Mouse (Mus musculus): Measurements from ENCODE around the gene Grin2c. TPM values are rescaled to one million over a fixed set of nuclear protein-coding genes. Genes with fewer than 3 reads are reported as not detected.
A peak's percentile ranks its signal among the peaks of the same experiment; 100 is the strongest.

The Grin2c gene
- polyA plus RNA-seq, 1 experiment from 2014 or later, result not detected

DNA sequence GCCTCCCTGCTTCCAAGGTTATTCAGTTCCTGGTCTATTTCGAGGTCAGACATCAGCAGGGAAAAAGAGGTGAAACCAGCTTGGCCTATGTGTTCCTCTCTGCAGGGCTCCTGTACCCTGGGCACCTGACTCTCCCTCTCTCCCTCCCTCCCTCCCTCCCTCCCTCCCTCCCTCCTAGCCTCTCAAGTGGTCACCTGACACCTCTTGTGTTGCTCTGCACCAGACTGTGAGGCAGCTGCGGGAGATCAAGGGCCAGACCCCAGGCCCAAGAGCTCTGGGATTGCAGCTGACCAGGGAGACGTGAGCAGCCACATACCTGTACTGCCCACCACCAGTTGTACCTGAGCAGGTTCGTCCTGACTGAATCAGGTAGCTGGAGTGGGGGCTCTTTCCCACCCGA lies 51.9 kb downstream of the Grin2c start:
- no peak for ATAC-seq (ENCODE audit: insufficient number of reproducible peaks, low FRiP score, low TSS enrichment, low read depth)
- Histone ChIP-seq H3K27ac (replicated peaks) (no peak overlapping the region), H3K27me3 (no peaks in the 10 kb centered on the region), H3K4me1 (peaks cover 30% of the 10 kb centered on the region), H3K4me2 (replicated peaks) (no peak overlapping the region), H3K4me3 (replicated peaks) (no peak overlapping the region), H3K9ac (no peak overlapping the region), H3K36me3 (0 out of 2 replicates have a peak, but pooled peaks cover 3% of the 10 kb centered on the region), H3K9me3 (replicated peaks) (no peaks in the 10 kb centered on the region)
- 50% methylated on average over 5 of the region's 5 CpGs for WGBS

DNA sequence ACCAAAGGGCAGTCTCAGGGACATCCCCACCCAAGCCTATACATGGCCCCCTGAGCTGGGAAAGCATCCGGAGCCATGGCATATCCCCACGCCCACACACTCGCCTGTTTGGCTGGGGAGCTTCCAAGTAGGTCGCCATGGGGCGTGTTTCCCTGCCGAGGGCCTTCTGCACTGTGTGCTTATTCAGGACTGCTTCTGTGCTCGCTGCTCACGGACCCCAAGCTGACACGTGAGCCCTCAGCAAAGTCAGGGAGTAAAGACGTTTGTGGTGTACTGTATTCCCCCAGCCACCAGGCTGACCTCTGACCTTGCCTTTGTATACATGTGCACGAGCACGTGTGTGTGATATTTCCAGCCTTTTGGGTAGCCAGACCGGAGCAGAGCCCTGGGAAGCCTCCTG lies 54.9 kb downstream of the Grin2c start:
- Histone ChIP-seq H3K4me2 (replicated peaks) (no peak overlapping the region), H3K36me3 (peaks cover 7% of the 10 kb centered on the region), H3K4me3 (replicated peaks) (no peak overlapping the region), H3K27me3 (no peaks in the 10 kb centered on the region), H3K4me1 (peaks cover 6% of the 10 kb centered on the region), H3K27ac (replicated peaks) (no peak overlapping the region), H3K9ac (no peak overlapping the region), H3K9me3 (replicated peaks) (no peaks in the 10 kb centered on the region)
- 46% methylated on average over 13 of the region's 13 CpGs for WGBS
- ATAC-seq (ENCODE audit: insufficient number of reproducible peaks, low FRiP score, low TSS enrichment, low read depth), result no peak

DNA sequence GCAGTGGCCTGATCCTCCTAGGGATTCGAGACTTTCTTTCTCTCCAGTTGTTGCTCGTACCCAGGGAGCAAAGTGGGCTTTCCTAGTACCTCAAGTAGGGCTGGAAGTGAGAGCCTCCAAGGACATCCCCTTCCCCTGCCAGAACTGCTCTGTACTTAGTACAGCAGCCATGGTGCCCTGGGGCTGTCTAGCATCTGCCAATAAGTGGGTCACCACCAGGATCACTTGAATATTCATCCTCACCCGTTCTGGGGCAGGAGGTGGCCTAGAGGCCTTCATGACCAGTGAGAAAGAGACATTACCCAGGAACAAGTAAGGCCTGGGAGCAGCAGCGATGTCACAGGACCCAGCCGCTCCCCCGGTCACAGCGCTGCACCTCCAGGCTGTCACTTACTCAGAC lies 57.1 kb downstream of the Grin2c start:
- no peaks in the 10 kb centered on the region for H3K9me3 ChIP-seq (replicated peaks)
- H3K27me3 ChIP-seq, result no peaks in the 10 kb centered on the region
- H3K27ac ChIP-seq (replicated peaks), result no peak overlapping the region
- H3K4me1 ChIP-seq, result peaks cover 6% of the 10 kb centered on the region; the same call in 1 of the 2 replicates
- H3K4me2 ChIP-seq (replicated peaks), result no peak overlapping the region
- no peak overlapping the region for H3K9ac ChIP-seq
- WGBS, result 69% methylated on average over 7 of the region's 7 CpGs
- no peak for ATAC-seq (ENCODE audit: insufficient number of reproducible peaks, low FRiP score, low TSS enrichment, low read depth)
- no peak overlapping the region for H3K4me3 ChIP-seq (replicated peaks)
- peaks cover 29% of the 10 kb centered on the region for H3K36me3 ChIP-seq

DNA sequence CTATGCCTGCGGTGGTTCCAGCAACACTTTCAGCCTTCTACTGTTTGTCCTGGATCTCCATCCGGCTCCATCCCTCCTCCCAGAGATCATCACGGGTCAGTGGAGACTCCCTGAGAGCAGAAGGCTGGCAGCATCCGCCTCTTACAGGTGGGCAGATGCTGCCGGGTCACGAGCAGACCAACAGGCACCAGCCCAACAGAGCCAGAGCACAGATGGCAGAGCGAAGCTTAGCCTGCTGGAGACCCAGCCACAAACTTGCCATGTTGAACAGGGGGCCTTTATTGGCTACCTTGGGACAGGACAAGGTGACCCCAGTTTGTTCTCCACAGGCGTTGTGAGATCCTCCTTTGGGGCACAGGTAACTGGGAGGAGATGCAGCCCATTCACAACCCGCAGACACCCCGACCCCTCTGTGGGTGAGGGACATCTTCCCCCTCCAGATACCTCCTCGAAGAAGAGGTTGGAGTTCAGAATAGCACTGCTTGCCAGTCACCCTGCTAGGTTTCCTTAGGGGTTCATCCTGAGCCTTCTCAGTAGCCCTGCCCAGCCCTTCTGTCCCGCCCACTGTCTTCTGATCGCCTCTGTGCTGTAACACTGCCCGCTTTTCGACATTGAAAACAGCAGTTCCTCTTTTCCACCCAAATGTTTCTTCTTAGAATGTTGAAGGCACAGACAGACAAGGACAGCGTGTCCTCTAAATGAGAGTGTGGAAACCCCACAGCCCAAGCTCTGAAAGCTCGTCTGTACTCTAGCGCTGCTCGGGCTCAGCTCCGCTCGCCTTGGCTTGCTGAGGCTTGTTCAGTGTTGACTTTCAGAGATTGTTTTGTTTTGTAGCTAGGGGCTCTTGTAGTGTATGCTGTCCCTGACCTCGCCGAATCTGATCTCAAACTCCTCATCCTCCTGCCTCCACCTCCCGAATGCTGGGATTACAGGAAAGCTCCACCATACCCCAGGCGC lies 58.0 kb downstream of the Grin2c start:
- Histone ChIP-seq H3K27me3 (no peaks in the 10 kb centered on the region), H3K36me3 (peaks cover 34% of the 10 kb centered on the region), H3K27ac (replicated peaks) (no peak overlapping the region), H3K9ac (no peak overlapping the region), H3K4me1 (peaks cover 6% of the 10 kb centered on the region; the same call in 1 of the 2 replicates), H3K4me3 (replicated peaks) (no peak overlapping the region), H3K4me2 (replicated peaks) (no peak overlapping the region), H3K9me3 (replicated peaks) (no peaks in the 10 kb centered on the region)
- ATAC-seq (ENCODE audit: insufficient number of reproducible peaks, low FRiP score, low TSS enrichment, low read depth), result no peak
- 64% methylated on average over 25 of the region's 25 CpGs for WGBS

DNA sequence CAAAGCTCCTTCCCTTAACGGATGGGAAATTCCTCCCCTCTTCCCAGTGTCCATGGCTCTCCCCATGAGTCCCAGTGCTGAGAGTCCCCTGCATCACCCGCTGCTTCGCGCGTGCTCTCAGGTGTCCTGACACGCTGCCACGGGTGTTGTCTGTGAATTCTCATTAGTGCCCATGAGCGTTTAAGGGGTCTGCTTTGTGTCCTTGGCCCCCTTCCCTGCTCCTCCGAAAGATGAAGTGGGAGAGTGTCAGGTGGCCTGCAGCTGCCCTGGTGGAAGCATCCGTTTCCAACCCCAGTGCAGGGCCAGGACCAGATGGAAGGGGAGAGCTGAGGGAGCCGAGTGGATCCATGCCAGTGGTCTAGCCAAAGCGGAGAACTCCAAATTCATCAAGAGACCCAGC lies 58.9 kb downstream of the Grin2c start:
- peaks cover 35% of the 10 kb centered on the region for H3K36me3 ChIP-seq
- H3K4me2 ChIP-seq (replicated peaks), result no peak overlapping the region
- no peaks in the 10 kb centered on the region; the same call in 1 of the 2 replicates for H3K27me3 ChIP-seq
- H3K4me3 ChIP-seq (replicated peaks), result no peak overlapping the region
- H3K9ac ChIP-seq, result no peak overlapping the region
- no peaks in the 10 kb centered on the region for H3K9me3 ChIP-seq (replicated peaks)
- 83% methylated on average over 12 of the region's 12 CpGs for WGBS
- peaks cover 6% of the 10 kb centered on the region; the same call in 1 of the 2 replicates for H3K4me1 ChIP-seq
- no peak for ATAC-seq (ENCODE audit: insufficient number of reproducible peaks, low FRiP score, low TSS enrichment, low read depth)
- no peak overlapping the region for H3K27ac ChIP-seq (replicated peaks)

DNA sequence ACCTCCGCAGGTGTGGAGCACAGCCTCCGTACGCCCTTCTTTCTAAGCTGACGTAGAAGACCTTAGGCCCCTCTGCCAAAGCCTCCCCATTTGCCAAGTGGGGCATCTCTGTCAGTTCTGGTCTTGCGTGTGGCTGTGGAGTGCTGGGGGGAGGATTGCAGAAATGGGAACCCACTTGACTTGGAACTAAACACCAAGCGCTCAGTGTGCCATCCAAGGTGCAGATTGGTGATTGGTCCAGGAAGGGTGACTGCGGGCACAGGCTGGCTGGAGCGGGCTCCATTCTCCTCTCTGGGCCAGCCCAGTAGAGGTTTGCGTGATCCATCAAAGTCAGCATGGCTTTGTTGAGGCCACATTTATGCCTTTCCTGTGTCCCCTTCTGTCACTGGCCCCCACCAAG lies 64.3 kb downstream of the Grin2c start:
- H3K27ac ChIP-seq (replicated peaks), result no peak overlapping the region
- H3K9ac ChIP-seq, result no peak overlapping the region
- H3K9me3 ChIP-seq (replicated peaks), result no peaks in the 10 kb centered on the region
- WGBS, result 95% methylated on average over 9 of the region's 9 CpGs
- H3K36me3 ChIP-seq, result peaks cover 56% of the 10 kb centered on the region
- no peaks in the 10 kb centered on the region; the same call in 1 of the 2 replicates for H3K27me3 ChIP-seq
- no peak overlapping the region for H3K4me3 ChIP-seq (replicated peaks)
- H3K4me2 ChIP-seq (replicated peaks), result no peak overlapping the region
- H3K4me1 ChIP-seq, result no peaks in the 10 kb centered on the region
- peak; percentile 21; the same call in 1 of the 2 replicates for ATAC-seq (ENCODE audit: insufficient number of reproducible peaks, low FRiP score, low TSS enrichment, low read depth)

DNA sequence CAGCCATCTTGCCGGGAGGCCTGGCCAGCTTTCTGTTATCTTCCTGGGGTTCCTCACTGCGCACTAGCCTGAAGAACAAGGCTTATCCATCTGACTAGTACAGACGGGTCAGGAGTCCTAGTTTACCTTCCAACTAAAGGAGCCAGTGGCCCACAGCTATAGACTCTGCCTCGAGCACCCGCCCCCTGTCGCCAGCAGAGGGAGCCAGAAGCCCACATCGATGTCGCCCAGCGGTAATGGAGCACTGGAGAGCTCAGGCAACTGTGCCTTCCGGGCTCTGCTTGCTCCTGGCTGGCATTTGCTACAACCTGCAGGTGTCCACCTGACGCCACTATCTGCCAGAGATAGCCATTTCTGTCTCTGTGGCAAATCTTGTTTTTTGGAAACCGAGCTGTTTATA lies 64.7 kb downstream of the Grin2c start:
- H3K9me3 ChIP-seq (replicated peaks), result no peaks in the 10 kb centered on the region
- 13% methylated on average over 12 of the region's 12 CpGs for WGBS
- ATAC-seq (ENCODE audit: insufficient number of reproducible peaks, low FRiP score, low TSS enrichment, low read depth), result peak; percentile 81
- no peak overlapping the region for H3K4me3 ChIP-seq (replicated peaks)
- no peak overlapping the region for H3K9ac ChIP-seq
- no peak overlapping the region for H3K27ac ChIP-seq (replicated peaks)
- H3K4me2 ChIP-seq (replicated peaks), result no peak overlapping the region
- H3K36me3 ChIP-seq, result peaks cover 53% of the 10 kb centered on the region
- no peaks in the 10 kb centered on the region; the same call in 1 of the 2 replicates for H3K27me3 ChIP-seq
- no peaks in the 10 kb centered on the region for H3K4me1 ChIP-seq

DNA sequence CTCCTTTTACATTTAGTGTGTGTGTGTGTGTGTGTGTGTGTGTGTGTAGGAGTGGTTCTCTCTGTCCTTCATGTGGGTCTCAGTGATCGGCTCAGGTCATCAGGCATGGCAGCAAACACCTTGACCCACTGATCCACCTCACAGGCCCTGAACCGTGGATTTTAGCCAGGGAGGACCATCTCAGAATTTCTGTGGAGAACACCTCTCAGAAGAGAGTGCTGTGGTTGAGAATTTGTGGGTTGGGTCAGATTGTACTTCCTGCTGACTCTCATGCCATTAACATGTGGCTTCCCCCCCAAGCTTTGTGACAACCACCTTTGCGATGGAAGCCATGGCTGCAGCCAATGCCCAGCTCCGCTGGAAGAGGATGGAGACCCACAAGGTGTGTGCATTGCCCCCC lies 66.5 kb downstream of the Grin2c start:
- Histone ChIP-seq H3K27ac (replicated peaks) (no peak overlapping the region), H3K4me3 (replicated peaks) (no peak overlapping the region), H3K4me1 (no peaks in the 10 kb centered on the region), H3K9me3 (replicated peaks) (no peaks in the 10 kb centered on the region), H3K36me3 (peaks cover 36% of the 10 kb centered on the region), H3K4me2 (replicated peaks) (no peak overlapping the region), H3K9ac (no peak overlapping the region), H3K27me3 (no peaks in the 10 kb centered on the region; the same call in 1 of the 2 replicates)
- WGBS, result 86% methylated on average over 4 of the region's 4 CpGs
- no peak for ATAC-seq (ENCODE audit: insufficient number of reproducible peaks, low FRiP score, low TSS enrichment, low read depth)

Small RNA genes within 50 kb of the gene (microRNA-seq; reads per million reads assigned to microRNA genes)
- gene Gm25837 (ENCODE audit: borderline number of aligned reads), result not detected

Other genes with a start within 250 kb of the Grin2c start
- gene Cd300ld4, start 240.2 kb downstream of the Grin2c start, polyA plus RNA-seq (2015; fragmentation: Nextera tagmentation; extraction: Ambion mirVana), result not detected in 2 replicates
- not detected in 2 replicates for gene Cd300ld5, start 229.5 kb downstream of the Grin2c start, polyA plus RNA-seq (2015; fragmentation: Nextera tagmentation; extraction: Ambion mirVana)
- gene Cd300ld3, start 218.8 kb downstream of the Grin2c start, polyA plus RNA-seq (2015; fragmentation: Nextera tagmentation; extraction: Ambion mirVana), result not detected in 2 replicates
- 0.12 and 0.16 TPM in 2 replicates for gene Cd300e, start 205.1 kb downstream of the Grin2c start, polyA plus RNA-seq (2015; fragmentation: Nextera tagmentation; extraction: Ambion mirVana)
- 1.6 and 2.0 TPM in 2 replicates for gene Rab37, start 175.8 kb downstream of the Grin2c start, polyA plus RNA-seq (2015; fragmentation: Nextera tagmentation; extraction: Ambion mirVana)
- gene Cd300lf, start 133.3 kb downstream of the Grin2c start, polyA plus RNA-seq (2015; fragmentation: Nextera tagmentation; extraction: Ambion mirVana), result 0.96 and 1.0 TPM in 2 replicates
- 45.2 and 51.8 TPM in 2 replicates for gene Slc9a3r1, start 103.9 kb downstream of the Grin2c start, polyA plus RNA-seq (2015; fragmentation: Nextera tagmentation; extraction: Ambion mirVana)
- gene Tmem104, start 79.8 kb downstream of the Grin2c start, polyA plus RNA-seq (2015; fragmentation: Nextera tagmentation; extraction: Ambion mirVana), result 12.6 and 13.9 TPM in 2 replicates
- gene Nat9, start 79.4 kb downstream of the Grin2c start, polyA plus RNA-seq (2015; fragmentation: Nextera tagmentation; extraction: Ambion mirVana), result 30.9 and 41.6 TPM in 2 replicates
- 16.0 and 17.0 TPM in 2 replicates for gene Fdxr, start 9.8 kb upstream of the Grin2c start, polyA plus RNA-seq (2015; fragmentation: Nextera tagmentation; extraction: Ambion mirVana)
- gene Fads6, start 30.4 kb upstream of the Grin2c start, polyA plus RNA-seq (2015; fragmentation: Nextera tagmentation; extraction: Ambion mirVana), result 0.60 and 0.66 TPM in 2 replicates
- 0.21 and 0.32 TPM in 2 replicates for gene Otop2, start 39.9 kb upstream of the Grin2c start, polyA plus RNA-seq (2015; fragmentation: Nextera tagmentation; extraction: Ambion mirVana)
- gene Ush1g, start 54.8 kb upstream of the Grin2c start, polyA plus RNA-seq (2015; fragmentation: Nextera tagmentation; extraction: Ambion mirVana), result 0.11 and 0.12 TPM in 2 replicates
- 0.24 and 0.35 TPM in 2 replicates for gene Otop3, start 67.5 kb upstream of the Grin2c start, polyA plus RNA-seq (2015; fragmentation: Nextera tagmentation; extraction: Ambion mirVana)
- 8.9 and 9.6 TPM in 2 replicates for gene Hid1, start 100.5 kb upstream of the Grin2c start, polyA plus RNA-seq (2015; fragmentation: Nextera tagmentation; extraction: Ambion mirVana)
- gene Cdr2l, start 114.7 kb upstream of the Grin2c start, polyA plus RNA-seq (2015; fragmentation: Nextera tagmentation; extraction: Ambion mirVana), result 13.7 and 13.8 TPM in 2 replicates
- gene Mrpl58, start 136.5 kb upstream of the Grin2c start, polyA plus RNA-seq (2015; fragmentation: Nextera tagmentation; extraction: Ambion mirVana), result 167 and 169 TPM in 2 replicates
- gene Atp5h, start 152.7 kb upstream of the Grin2c start, polyA plus RNA-seq (2015; fragmentation: Nextera tagmentation; extraction: Ambion mirVana), result 815 and 841 TPM in 2 replicates
- gene Kctd2, start 152.9 kb upstream of the Grin2c start, polyA plus RNA-seq (2015; fragmentation: Nextera tagmentation; extraction: Ambion mirVana), result 18.1 and 18.5 TPM in 2 replicates
- gene Trim80, start 173.3 kb upstream of the Grin2c start, polyA plus RNA-seq (2015; fragmentation: Nextera tagmentation; extraction: Ambion mirVana), result not detected in 2 replicates
- gene Slc16a5, start 195.2 kb upstream of the Grin2c start, polyA plus RNA-seq (2015; fragmentation: Nextera tagmentation; extraction: Ambion mirVana), result 0.22 and 0.36 TPM in 2 replicates
- gene Armc7, start 208.4 kb upstream of the Grin2c start, polyA plus RNA-seq (2015; fragmentation: Nextera tagmentation; extraction: Ambion mirVana), result 8.9 and 9.8 TPM in 2 replicates
- 87.5 and 88.1 TPM in 2 replicates for gene Nt5c, start 224.6 kb upstream of the Grin2c start, polyA plus RNA-seq (2015; fragmentation: Nextera tagmentation; extraction: Ambion mirVana)
- gene Jpt1, start 247.1 kb upstream of the Grin2c start, polyA plus RNA-seq (2015; fragmentation: Nextera tagmentation; extraction: Ambion mirVana), result 523 and 542 TPM in 2 replicates

All from embryonic facial prominence, embryonic 15.5 days (tissue).